Mouse (Mus musculus) ovary, postnatal 14 days (tissue): ENCODE data around the gene Cox20.

Source experiments
- DNase-seq: peaks from one replicate; pipeline ENCODE4 v3.0.0; 2022; ENCODE audit warnings: low spot score

Gene Cox20

DNA sequence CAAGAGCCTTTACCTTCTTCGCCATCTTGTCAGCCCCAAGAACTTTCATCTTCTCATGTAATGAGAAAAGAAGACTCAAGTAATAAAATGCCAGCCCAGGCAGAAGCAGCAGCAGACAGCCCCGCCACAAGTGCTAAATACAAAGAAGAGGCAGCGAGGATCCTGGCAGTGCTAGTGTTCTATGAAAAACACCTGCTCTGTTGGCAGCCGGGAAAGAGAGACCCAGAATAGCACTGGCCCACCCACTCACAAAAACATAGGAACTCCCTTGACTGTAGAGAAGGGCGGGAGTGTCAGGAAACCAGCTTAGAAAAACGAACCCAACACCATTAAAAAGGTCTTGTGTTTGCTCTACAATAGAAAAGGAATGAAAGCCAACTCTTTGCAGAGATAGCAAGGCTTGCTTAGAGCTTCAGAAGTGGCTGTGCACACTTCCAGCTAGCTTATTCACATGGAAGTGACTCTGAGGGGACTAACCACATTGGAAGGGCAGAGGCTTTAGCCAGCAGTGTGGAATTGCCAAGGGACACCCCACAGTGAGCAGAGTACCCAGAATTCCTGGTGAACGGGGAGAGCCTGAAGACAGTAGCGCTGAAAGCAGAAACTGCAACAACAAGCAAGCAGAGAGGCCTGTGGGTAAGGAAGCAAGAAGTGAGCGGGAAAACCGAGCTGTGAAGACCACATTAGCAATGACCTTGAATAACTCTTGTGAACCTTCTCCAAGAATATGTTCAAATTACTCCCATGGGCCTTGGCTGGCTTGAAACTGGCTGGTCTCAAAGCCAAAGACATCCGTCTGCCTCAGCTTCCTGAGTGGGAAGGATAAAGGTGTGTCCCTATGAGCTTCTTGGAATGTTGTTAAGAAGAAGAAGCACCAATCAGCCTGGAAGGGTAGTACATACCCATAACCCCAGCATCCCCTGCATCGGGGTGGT, 39.1 kb downstream of the Cox20 start:
- DNase-seq = no peak

DNA sequence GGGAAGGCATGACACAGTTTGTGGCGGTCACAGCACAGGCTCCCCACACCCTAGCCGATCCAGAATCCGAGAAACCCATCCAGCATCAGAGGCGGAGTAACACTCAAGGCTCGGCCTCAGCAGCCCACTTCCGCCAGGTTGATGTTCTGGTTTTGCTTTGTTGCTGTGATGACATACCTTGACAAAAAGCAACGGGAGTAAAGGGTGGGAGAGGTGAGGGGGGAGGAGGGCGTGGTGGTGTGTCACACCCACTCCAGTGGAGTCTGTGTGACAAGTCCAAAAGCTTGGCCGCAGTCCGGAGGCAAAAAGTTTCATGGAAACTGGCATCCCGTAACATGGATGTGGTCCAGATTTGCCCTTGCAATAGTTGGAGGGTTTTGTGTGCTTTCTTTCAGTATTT, 41.3 kb downstream of the Cox20 start:
- DNase-seq = no peak

DNA sequence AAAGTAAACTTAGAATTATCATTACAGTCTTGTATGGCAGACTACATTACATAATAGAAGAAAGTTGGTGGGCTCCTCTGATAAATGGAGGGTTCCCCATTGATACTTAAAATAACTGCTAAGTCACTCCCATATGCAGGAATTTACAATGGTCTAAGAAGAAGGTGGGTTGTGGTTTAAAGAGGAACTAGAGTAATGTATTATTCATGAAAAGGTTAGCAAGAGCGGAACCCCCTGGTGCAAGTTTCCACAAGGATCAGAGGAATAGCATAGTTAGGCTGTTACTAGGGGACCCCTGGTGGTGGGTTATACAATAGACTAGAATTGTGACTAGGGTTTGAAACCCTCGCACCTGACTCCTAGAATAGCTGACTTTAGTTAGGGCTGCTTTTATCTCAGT, 41.8 kb downstream of the Cox20 start:
- no peak for DNase-seq

DNA sequence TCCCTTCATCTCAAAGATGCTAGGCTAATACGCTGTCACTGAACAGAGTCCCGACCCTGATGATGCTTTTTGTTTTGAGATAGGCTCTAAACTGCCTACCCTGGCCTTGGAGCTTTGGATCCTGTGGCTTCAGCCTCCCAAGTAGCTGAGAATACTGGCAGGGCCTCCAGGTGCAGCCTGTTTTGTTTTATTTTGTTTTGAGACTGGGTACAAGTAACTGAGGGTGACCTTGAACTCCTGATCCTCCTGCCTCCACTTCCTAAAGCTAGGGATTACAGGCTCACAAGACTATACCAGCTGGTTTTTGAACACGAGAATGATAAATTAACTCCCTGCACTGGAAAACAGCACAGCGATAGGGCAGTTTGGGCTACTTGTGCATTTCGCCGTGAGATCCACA, 46.2 kb downstream of the Cox20 start:
- DNase-seq = no peak

DNA sequence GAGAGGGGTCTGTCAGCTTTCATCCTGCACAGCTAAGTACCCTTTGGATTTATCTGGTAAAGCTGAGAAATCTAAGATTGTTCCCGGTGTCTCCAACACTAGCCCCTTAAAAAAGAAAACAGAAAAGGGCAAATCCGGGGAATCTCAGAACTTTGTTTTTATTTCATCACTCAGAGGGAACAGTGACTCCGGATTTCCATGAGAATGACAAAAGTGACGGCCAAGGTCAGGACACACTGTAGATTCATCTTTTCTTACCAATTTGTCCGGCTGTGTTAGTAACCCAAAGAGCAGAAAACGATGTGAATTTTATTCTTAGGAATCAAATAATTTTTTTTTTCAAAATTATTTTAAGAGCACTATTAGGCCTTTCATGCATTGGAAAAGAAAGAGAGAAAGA, 49.2 kb downstream of the Cox20 start:
- DNase-seq = no peak

DNA sequence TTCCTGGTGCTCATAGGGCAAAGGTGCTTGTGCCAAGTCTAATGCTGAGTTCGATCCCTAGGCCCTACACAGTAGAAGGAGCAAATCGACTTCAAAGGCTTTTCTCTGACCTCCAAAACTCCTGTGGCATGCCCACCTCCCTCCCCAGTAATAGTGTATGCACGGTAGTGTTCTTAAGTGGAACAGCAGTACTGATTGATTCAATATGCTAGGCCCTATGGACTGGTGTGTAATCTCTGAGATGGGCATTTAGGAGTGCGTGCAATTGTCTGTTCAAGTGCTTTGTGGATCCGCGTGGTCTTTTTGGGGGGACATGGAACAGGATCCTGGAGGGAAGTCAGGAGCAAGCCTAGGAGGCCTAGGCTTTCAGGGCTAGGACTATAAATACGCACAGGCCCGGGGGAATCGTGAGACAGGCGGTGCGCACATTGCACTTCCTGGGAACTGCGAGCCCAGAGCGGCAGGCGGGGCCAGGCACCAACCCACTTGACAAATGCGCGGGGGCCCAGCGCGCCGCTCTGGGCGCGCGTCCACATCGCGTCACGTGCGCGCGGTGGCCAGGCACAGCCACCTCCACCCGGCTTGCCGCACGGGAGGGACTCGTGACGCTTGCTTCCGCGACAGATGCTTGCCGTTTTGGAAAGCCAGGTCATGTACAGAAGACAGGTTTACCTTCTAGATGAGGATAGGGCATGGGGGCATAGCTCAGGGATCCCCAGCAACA, 49.8 kb downstream of the Cox20 start:
- peak; percentile 83 for DNase-seq

DNA sequence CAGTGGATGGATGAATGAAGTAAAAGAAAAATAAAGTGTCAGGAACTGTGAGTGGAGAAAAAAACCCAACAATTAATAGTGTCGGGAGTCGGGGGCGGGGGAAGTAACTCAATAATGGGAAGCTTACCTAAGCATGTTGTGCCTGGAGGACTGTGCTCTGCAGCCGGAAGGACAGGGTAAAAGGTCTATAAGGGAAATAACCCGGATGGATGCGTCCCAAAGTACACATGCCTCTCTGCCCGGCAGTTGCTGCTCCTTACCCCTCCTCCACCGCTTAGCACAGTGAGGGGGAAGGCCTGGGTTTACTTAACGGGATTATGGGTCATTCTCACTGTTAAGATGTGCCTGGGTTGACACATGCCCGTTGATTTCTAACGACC, 50.3 kb downstream of the Cox20 start:
- peak; percentile 21 for DNase-seq
